Mouse (Mus musculus) lung, postnatal 10 days (tissue): ENCODE results near the gene Phgdh.
A peak's percentile ranks its signal among the peaks of the same experiment; 100 is the strongest.

Experiments
- DNase-seq: peaks from one replicate; pipeline ENCODE4 v3.0.0; 2021

The Phgdh gene

DNA sequence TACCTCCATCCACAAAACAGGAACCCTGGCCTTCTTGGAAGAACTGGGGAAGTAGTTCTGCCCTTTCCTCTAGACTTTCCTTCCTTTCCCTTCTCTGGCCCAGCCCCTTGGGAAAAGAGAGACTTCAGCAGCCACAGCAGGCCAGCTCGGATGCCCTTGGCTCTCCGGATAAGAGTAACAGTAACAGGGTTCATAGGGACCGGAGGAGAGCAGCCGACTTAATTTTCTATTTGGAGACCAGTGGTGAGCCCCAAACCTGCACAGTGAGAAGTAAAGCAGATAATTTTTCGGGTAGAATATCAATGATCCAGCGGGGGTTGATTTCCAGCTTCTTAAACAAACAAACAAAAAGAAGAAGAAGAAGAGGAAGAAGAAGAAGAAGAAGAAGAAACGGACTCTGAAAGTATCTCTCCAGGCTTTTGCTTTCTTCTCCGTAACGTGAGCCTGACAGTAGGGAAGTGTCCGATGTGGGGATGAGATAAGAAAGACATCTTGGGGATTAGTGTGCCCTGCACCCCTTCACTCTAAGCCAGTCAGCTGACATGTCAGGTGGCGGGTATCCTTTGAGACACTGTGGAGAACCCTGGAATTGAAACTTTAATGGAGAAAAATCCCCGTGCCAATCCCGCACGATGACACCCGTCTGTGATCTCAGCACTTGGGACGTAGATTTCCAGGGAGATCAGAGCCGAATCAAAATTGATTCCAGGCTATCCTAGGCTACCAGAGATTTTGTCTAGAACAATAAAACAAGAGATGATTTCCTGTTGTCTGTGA lies 1.2 kb upstream of the Phgdh start:
- no peak for DNase-seq

DNA sequence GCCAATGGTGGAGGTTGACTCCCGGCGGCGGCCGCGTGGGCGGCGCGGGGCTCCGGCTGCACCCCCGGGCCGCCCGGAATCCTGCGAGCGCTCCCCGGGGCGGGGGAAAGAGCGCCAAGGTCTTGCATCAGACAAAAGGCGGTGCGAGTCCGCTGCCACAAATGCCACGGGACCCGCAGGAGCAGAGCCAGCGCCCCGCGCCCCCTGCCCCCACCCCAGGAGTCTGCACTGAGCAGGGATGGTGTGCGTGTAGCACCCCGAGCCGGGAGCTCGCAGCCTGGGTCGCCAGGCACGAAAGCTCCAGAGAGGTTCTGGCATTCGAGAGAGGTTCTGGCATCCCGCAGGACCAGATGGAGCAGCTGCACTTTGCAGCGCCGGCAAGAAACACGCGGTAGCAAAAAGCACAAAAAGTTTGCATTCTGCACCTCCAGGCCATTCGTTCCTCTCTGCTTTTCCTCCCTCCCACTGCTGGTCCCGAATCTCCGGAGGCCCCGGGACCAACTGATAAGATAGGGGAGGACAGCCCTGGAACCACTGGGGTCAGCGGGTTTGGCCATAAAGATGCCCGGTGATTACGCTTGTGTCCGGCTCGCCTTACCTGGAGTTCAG lies 589 bp downstream of the Phgdh start:
- DNase-seq: peak; percentile 41

DNA sequence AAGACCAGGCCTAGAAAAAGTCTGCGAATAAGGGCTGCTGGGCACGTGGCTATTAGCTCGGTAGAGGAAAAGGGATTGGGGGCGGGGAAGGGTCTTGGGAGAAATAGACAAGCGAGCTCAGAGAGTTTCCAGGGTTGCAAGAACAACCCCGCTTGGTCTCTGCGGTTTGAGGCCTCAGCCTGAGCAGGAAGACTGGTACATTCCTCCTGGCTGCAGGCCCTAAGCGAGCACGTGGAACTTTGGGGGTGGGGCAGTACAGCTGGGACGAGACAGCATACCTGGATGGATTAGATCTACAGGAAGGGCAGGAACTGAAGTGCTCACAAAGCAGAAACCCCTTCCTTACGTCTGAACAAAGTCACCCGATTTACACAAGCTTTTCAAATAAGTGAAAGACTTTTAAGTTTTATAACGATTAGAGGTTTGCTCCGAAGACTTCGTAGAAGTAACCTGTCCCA lies 1.2 kb downstream of the Phgdh start:
- peak; percentile 46 for DNase-seq

DNA sequence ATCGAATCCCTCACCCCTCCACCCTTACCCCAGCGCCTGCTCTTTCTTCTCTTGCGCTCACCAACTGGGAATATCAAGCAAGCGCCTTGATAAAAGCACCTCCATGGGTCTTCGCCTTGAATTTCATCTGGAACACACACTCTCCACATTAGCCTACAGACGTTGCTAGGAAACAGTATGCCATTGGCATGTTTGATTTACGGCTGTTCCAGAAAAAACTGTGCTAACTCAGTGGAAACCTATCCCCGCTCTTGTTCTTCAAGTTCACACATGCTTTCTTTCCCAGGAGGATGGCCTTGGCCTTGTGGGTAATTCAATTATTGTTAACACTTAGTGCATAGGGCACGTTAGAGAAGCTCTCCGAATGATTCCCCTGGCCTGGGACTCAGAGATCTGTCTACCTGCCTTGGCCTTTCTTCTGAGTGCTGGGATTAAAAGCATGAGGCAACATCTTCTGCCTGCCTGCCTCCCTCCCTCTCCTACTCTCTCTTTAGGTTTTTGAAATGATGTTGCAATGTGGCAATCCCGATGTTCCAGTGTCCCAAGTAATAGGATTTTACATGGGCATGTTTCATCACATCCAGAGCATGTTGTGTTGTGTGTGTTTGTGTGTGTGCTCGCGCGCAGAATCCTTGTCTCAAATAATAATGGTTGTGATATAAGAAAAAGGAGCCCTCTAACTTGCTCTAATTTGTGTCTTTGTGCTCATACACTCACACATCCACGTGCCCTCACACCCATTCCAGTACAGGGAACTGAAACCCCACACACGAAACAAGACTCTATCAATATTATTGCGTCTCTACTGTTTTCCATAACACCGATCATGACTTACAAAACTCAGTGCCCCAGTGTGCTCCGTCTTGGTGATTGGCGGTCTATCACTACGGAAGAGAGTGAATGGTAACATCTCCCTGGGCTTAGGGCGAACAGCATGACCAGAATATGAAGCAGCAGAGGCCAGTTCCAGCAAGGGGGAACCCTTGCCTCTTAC lies 2.8 kb downstream of the Phgdh start:
- DNase-seq: no peak

DNA sequence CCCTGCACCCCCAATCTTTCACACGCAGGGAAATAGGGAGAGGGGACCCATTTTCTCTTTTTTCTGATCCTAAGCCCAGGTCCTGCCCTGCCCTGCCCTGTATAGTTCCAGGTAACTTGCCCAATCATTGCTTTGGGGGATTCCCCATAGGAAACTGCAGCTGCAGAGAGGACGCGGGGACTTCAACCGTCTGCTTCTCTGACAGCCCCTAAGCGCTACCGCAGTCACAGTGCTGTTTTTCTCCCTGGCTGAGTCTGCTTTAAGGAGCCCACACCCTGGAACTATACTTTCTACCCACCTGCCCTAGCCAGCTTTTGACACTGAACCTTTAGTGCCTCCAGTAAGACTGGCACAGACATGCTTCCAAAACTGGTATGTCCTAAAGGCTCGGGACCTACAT lies 3.9 kb downstream of the Phgdh start:
- no peak for DNase-seq

DNA sequence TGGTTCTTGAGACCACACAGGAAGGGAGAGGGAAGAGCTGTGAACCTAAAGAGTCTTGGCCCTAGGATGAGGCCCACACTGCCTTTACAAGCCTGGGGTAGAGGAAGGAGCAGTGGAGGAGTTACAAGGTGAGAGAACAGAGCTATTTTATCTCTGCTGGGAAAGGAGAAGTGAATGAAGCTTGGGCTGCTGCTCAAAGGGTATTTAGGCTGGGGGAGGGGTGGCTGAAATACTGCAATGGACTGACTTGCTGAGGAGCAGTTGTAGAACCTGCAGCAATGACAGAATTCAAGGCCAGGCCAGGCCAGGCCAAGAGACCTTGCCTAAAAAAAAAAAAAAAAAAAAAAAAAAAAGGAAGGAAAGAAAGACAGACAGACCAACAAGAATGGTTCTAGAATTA lies 4.5 kb downstream of the Phgdh start:
- DNase-seq: no peak

DNA sequence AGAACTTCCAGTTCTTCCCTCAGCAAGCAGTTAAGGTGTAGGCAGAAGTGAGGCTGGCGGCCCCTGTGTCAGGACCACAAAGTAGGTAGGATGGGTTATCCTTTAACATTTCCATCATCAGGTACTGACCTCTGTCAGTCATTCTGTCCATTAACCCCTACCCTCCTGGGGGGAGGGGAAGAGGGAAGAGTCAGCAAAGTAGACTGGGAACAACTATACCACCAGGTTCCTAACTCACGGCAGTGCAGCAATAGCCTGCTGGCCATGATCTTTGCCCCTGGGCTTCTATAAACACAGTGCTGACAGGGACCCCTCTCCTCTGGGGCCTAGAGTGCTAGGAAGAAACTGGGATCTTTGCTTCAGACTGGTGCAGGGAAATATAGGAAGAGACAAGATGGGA lies 5.8 kb downstream of the Phgdh start:
- no peak for DNase-seq

DNA sequence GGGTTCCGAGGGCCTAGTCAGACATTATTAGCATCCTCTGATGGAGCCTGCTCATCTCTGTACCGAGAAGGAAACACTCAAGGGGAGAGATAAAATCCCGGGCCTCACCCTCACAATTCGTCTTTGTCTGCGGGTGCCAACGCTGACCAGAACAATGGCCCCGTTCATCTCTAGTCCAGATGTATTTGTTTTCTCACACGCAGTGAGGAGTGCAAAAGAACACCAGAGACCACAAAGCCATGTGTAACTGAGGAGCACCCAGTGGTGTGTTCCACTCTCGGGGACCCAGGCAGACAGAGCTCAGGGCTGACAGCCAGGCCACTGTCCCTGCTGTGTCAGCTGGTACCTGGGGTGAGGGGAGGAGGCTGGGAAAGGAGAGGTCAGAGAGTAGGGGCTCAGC lies 15.6 kb downstream of the Phgdh start:
- DNase-seq: no peak

DNA sequence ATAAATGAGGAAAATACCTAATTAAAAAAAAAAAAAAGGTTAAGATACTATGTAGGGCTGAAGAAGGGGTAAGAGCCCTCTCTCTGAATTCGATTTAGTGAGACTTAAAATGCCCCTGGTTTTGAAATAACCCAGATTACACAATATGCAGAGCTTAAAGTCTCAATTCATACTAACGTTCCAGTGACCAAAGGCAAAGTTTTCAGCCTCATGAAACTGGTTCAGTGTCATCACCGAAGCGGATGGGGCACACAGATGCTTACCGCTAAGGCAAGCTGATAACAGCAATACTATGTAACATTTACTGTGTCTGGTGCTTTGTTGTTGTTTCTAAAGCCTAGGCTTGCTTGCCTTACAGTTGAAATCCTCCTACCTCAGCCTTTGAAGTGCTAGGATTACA lies 17.6 kb downstream of the Phgdh start:
- no peak for DNase-seq

DNA sequence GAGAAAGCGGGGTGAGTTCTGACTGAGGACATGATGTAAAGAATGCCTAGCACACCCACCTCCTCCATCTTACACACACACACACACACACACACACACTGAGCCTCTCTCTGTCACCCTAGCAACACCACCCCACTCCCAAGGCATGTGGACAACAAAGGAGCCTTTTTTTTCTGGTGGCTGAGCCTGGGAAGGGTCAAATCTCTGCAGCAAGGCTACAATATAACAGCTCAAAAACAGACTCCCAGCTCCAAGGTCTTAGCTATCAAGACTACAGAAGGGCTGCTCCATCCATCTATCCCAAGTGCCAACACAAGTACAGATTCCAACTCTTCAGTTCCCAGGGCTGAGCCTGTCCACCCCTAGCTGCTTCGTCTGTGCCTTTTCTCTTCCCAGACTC lies 20.6 kb downstream of the Phgdh start:
- DNase-seq: no peak

DNA sequence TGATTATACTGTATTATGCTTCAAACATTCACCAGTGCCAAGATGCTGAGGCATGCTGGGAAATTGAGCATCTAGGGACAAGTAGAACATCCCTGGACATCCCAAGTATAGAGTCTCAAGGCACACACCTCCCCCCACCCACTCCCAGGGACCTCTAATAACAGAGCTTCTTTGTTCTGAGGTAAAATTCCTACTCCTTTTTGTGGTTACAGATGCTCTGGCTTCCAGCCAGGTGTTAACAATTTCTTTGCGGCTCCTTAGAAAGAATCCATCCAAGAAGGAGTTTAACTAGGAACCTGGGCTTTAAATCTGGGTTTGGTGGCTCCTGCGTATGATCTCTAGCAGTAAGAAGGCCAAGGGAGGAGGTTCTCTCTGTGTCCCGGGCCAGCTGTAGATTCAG lies 22.6 kb downstream of the Phgdh start:
- no peak for DNase-seq

DNA sequence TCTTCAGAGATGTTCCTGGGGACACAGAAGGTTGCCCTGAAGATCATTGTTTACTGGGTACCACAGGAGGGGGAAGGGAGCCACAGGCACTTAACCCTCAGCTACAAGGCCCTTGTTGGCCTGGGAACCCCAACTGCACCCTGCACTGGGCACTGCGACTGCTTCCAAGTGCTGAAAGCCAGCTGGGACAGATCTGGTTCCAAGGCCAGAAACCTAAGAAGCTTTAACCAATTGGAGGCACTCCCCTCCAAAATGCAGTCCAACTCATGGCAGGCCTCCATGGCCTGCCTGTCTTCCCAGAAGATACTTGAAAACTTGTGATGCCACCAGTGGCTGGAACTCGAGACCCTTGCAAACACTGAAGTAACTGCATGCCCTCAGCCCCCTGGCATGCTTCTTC lies 24.6 kb downstream of the Phgdh start:
- DNase-seq: no peak

DNA sequence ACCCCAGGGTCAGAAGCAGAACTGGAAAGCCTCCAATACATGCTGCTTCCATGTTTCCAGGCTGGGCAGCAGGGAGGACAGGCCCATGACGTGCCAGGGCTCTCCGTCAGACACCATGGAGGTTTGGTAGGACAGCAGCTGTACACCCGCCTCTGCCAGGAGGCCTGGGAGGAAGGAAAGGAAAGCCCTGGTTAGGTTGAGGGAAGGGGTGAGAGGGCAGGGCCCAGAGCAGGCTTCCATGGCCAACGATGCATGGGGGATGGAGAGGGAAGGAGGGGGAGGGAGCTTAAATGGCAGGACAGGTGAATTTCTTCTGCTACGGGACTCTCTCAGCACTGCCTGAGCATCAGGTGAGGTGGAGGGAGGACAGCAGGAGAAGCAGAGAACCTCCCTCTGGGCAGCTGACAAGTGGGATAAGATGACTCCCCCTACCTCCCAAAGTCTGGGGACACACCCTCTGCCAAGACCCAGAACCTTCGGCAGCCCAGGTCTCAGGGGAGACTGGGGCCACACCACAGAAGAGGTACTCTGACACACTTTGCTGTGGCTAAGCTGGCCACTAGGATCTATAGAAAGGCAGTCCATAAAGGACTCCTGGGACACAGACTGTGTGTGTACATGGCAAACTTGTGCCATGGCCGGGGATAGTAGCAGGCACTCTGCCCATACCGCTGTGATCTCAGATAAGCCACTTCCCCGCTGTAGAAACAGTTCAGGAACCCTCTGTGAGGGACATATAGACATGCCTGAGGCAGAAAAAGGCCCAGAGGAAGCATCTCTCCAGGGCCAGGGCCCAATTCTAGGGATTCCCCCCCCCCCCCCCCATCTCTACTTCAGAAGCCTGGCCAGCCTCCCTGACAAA lies 26.3 kb downstream of the Phgdh start:
- DNase-seq: no peak

DNA sequence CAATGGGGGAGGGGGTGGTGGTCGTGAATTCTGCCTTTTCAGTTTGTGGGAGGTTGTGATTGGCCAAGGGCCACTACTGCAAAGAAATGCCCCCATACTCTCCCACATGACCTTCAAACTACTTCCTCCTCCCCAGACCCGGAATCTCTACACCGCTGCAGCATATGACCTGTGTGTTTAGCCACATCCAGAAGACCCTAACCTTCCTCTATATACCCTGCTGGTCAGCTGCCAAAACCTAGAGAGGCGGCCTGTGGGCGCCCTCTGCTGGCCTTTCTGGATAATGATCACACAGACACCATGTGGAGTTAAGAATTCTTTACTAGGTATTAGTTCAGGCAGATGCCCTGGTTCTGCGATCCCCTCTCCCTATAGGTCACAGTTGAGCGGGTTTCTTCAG lies 26.9 kb downstream of the Phgdh start:
- peak; percentile 50 for DNase-seq

DNA sequence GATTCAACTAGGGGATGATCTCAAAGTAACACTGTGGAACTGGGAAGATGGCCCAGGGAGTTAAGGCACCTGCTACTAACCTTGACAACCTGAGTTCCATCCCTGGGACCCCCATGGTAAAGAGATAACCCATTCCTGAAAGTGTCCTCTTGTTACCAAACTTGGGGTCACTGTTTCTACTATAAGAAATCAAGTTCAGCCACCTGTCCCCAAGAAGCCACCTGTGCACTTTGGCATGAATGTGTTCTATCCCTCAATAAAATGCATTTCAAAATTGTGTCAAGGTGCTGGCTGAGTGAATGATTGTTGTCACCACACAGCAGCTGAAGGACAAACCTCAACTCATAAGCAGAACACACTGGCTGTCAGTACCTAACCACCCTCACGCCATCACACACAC lies 29.3 kb downstream of the Phgdh start:
- no peak for DNase-seq

DNA sequence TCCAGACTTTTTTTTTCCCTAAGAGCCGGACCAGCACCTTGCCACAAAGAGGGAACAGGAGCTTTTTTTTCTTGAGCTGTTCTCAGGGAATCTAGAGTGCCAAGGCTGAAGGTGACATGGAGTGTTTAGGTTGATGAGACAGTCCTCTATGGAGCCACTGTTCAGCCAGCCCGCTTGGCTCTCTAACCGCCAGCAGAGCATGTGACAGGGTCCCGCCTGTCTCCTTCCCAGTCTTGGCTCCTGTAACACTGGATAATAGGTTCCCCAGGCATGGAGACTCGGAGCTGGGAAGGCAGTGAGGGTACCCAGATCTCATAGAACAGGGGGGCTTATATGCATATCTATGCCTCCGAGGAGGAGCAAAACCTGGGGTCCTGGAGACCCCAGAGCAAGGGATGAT lies 31.2 kb downstream of the Phgdh start:
- no peak for DNase-seq

DNA sequence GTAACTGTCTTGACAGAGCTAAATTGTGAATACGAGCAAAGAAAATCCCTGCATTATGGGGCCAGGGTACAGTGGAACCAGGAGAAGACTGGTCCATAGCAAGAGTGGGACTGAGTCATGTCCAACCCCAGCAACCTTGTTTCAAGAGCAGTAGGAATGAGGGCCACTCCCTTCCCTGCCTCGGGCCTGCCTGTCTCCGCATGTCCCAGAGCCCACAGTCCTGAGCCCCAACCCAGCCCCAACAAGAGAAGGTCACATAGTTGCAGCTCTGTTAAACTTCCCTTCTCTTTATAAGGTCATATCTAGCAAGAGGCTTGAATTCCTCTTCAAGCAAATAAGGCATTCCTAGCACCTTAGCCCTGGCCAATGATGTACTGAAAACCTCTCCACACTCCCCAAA lies 38.0 kb downstream of the Phgdh start:
- no peak for DNase-seq

DNA sequence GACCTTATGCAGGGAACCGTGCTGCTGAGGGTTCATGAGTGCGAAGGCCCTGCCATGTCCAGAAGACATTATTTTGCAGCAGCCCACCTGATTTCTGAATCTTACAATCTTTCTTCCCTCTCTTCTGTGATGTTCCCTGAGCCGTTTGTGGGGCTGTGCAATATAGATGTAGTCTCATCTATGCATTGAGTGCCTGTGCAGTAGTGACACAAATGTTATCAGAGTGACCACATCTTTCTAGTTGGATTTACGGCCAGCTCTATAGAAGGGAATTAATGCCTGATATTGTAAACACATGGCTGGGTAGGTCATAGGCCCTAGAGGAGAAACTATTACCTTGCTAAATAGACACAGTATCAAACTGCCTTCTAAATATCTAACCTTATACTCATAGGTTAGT lies 39.5 kb downstream of the Phgdh start:
- DNase-seq: no peak

DNA sequence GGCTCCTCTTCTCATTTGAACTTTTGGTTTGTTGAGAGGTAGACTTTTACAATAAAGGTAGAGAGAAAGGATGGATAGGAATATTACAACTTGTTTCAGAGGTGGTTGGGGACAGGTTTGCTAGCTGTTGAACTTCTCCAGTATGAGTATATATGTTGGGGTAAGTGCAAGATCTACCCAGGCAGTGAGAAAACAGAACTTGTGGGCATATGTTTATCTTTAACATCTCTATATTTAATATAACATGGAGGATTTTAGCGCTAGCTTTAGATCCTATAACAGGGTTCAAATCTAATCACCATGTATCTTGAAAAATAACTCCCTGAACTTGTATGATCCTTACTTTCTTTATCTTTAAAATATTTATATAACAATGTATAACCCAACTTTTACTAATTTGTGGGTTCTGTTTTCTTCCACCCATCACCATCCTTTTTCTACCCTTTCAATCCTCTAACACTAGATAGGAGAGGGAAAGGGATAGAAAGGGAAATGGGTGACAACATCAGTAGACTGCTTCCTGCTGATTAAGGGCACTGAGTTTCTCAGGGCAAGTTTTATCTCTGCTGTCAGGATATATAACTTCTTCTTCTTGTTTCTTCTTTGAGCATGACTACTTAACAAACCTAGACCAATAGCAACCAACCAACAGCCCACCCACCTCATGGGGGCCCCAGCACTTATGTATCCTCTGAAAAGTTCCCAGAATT lies 40.2 kb downstream of the Phgdh start:
- DNase-seq: no peak

DNA sequence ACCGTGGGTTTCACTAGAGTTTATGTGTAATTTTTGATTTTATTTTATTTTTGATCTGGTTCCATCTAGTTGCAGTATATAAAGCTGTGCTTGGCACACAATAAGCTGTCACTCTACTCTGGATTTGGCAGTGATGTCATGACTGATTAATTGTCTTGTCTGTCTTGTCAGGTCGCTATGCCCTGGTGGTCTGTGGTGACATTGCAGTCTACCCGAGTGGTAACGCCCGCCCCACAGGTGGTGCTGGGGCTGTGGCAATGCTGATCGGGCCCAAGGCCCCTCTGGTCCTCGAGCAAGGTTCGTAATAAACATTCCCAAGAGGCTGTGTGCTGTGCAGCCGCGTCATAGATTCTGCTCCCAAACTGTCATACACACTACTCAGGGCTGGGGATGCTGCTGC lies 43.8 kb downstream of the Phgdh start:
- DNase-seq: no peak

DNA sequence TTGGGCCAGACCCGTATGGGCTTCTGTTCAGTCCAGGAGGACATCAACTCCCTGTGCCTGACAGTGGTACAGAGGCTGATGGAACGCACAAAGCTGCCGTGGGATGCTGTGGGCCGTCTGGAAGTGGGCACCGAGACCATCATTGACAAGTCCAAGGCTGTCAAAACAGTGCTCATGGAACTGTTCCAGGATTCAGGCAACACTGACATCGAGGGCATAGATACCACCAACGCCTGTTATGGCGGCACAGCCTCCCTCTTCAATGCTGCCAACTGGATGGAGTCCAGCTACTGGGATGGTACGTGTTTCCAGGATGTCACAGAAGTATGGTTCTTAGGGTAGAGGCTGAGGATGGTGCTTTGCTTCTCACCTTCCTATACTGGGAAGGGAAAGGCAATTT lies 48.7 kb downstream of the Phgdh start:
- DNase-seq: no peak

DNA sequence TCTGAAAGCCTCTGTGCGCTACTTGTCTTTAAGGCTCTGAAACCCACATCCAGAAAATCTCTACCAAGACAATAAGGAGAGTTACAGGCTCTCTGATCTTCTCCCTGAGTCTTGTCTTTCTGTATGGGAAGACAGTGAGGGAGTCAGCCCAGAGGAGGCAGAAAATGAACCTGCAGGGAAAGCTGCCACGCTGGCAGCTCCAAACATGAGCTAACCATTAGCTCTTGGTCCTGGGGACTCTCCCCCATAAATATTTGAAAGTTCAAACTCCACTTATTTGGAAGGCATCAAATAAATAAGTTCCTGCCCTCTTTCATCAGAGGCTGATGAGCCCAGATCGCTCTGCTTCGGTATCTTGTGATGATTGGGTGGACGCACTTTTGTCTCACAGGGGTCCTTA lies 56.6 kb downstream of the Phgdh start:
- no peak for DNase-seq
